Mouse (Mus musculus): ENCODE results near the gene Ptprn2.

Gene Ptprn2

GRCm38 (mm10) chr12:116968215-116968939 is 482.9 kb downstream of the Ptprn2 start:
- DNase-seq (ENCODE audit: low spot score in 2 of 2), result no peak

DNA sequence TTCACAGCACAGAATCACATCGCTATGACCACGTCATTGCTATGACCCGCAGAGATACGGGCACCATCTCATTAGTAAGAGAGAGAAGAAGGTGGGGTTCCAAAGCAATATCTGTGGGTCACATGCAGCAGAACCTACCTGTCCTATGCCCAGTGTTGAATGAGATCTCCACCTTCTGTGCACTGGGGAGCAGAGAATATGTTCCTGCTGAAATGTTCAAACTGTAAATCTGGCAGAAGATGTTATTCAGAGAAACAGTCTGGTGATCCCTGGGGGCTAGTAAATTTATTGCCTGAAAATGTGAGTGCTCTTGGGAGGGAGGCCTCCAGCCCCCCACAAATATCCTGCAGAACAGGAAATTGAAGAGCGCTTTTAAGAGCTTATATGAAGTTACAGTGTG is 490.0 kb downstream of the Ptprn2 start:
- DNase-seq (ENCODE audit: low spot score in 2 of 2), result no peak

GRCm38 (mm10) chr12:116976981-116977380 is 491.5 kb downstream of the Ptprn2 start:
- no peak for DNase-seq (ENCODE audit: low spot score in 2 of 2)

- DNase-seq (ENCODE audit: low spot score in 2 of 2), result no peak
These were observed 492.7 kb downstream of the Ptprn2 start for GRCm38 (mm10) chr12:116978201-116978600.

DNA sequence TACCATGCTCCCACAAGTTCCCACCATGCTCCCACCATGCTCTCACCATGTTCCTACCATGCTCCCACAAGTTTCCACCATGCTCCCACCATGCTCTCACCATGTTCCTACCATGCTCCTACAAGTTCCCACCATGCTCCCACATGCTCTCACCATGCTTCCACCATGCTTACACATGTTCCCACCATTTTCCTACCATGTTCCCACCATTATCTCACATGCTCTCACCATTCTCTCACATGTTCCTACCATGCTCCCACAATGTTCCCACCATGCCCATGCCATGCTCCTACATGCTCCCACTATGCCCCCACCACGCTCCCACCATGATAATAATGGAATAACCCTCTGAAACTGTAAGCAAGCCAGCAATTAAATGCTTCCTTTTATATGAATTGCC is 495.8 kb downstream of the Ptprn2 start:
- no peak for DNase-seq (ENCODE audit: low spot score in 2 of 2)

DNA sequence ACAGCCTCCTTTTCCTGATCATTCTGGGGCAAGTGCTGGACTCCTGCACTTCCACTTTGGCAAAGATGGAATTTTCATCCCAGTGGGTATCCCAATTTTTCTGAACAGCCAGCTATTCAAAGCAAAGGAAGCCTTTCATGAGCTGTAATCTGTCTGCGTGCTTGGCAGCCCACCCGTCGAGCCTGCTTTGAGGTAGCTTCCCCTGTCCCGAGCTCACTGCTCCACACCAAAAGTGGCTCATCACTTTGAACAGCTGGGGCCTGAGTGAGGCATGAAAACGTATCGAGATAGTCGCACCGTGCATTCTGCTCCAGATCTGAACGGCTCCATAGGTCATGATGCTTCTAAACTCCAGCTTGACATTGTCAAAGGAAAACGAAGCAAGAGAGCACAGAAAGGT is 503.6 kb downstream of the Ptprn2 start:
- DNase-seq (ENCODE audit: low spot score in 2 of 2), result no peak

DNA sequence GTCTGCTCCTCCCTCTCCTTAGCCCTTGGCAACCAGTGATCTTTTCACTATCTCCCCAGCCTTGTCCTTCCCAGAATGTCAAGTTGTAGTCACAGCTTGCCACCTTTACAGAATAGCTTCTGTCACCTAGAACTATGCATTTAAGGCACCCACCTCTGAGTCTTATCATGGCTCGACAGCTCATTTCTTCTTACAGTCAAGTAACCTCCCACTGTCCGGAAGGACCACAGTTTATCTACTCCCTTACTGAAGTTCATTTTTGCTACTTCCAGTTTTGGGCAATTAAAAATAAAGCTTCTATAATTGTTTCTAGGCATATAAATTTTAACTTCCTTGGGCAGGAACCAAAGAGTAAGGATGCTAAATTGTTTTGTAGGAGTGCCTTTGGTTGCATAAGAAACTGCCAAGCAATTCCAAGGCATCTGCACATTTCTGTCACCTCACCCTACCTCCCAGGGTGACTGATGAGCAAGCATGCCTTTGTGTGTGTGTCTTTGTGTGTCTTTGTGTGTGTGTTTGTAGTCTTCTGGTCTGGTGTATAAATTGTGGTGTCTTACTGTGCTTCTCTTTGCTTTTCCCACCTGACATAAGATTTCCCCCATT is 516.1 kb downstream of the Ptprn2 start:
- DNase-seq (ENCODE audit: low spot score in 2 of 2), result no peak

GRCm38 (mm10) chr12:117016753-117017595 is 531.5 kb downstream of the Ptprn2 start:
- no peak for DNase-seq (ENCODE audit: low spot score in 2 of 2)

DNA sequence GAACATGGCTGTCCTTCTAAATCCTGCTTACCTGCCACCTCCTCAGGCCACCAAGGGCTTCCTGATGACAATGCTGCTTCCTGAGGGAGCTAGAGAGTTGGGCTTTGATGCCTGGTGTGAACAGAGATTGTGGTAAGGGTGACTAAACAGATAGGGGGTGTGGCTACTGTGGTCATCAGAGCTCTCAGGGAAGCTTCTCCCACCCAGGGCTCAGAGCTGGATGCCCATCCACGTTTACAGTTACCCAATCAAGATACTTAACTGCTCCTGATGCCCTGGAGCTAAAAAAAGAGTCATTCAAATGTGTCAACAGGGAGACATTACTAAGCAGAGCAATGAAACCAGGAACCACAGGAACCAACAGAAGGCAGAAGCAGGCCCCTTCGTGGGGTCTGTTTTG is 532.4 kb downstream of the Ptprn2 start:
- DNase-seq (ENCODE audit: low spot score in 2 of 2), result no peak

DNA sequence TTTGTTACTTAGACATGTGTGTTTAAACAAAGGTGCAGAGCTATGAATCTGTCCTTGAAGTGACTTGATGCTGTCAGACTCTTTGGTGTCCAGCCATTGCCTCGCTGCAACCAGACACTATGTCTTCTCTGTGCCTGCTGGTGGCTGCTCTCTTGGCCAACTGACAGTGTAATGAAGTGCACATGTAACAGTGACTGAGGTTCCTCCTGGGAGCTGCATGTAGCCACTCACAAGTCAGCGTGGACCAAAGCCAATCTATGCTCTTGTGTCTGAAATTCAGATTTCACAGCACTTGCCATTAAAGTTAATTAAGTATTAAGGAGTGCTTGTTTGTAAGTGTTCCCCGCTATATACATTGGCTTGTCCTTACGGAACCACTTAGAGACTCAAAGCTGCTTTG is 537.7 kb downstream of the Ptprn2 start:
- no peak for DNase-seq (ENCODE audit: low spot score in 2 of 2)

DNA sequence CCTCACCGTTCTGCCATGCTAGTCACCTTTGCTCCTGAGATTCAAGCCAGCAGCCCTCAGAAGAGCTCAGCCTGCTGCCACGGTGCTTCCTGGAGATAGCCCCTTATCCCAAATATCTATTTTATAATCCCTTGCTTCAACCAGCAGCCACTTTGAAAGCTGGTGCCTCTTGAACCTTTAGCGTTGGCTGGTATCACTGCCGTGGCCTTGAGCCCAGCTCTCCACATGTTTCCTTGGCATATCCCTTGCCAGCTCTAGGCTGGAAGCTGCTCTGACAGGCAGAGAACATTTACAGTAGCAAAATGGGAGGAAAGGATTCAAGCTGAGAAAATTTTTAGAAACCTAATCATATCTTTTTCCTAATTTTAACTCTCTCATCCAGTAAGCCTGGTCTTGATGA is 539.4 kb downstream of the Ptprn2 start:
- DNase-seq (ENCODE audit: low spot score in 2 of 2), result no peak

DNA sequence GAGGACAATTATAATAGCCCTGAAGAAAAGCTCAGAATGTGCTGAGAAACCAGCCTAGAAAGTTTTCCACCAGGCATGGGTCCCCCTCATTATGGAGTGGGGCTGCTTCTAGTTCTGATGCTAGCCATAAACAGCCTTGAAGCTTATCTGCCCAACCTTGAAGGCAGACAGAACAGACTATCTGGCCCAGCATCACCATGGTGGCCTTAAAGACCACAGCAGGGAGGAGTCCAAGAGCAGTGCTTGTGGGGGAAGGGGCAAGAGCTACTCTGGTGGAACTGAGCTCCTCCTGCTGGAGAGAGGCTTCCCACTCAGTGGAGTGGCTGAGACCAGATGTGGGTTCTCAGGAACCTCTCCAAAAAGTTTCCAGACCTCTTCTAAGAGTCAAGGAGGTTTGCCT is 540.2 kb downstream of the Ptprn2 start:
- no peak for DNase-seq (ENCODE audit: low spot score in 2 of 2)

DNA sequence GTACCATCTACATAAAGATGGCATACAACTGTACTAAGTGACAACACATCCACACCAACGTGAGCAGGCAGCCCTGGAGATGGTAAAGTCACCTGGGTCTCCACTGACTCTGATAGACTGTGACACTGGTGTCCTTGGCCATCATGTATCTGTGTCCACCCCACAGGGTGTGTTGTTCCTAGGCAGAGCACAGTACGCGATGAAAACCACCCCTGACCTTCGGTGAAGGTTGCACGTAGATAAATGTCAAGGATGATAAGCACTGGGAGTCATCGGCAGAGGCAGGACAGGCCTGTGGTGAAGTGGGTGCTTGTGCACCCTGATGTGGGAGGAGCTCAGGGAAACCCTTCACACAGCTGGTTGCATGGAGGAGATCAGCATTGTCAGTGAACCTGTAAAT is 541.8 kb downstream of the Ptprn2 start:
- no peak for DNase-seq (ENCODE audit: low spot score in 2 of 2)

- DNase-seq (ENCODE audit: low spot score in 2 of 2), result no peak
These were observed 542.9 kb downstream of the Ptprn2 start for GRCm38 (mm10) chr12:117028333-117028961.

GRCm38 (mm10) chr12:117033172-117033571 is 547.7 kb downstream of the Ptprn2 start:
- no peak for DNase-seq (ENCODE audit: low spot score in 2 of 2)

DNA sequence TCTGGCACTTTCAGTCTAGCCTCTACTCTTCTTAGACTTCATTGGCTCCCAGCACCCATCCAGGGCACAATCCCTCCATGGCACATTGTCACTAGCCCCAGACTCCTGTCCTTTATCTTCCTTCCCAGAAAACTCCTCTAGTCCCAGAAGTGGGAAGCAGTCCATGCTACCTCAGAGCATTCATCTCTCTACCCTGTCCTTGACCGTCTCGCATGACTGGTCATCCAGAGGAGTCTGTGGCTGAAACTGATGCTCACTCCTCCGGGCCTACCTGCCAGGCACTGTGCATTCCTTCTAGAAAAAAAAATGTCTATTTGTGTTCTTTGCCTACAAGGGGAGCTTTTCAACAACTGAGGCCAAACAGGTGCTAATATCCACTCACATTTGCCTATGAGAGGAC is 549.0 kb downstream of the Ptprn2 start:
- no peak for DNase-seq (ENCODE audit: low spot score in 2 of 2)

DNA sequence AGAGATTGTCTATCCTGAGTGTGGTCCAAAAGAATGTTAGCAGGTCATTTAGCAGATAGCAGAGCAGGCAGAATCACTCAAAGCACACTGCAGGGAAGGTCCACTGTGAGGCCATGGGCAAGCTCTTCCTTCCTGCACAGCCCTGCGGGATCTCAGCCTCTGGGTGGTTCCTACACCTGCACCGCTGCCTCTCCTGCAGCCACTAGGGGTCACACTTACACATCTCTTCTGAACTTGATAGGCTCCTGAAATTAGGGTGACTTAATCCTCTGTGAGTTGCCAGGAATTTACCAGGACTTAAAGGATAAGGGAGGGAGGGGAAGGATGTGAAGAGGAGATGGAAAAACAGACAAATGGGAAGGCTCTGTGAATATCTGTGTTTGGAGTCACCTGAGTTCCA is 549.7 kb downstream of the Ptprn2 start:
- DNase-seq (ENCODE audit: low spot score in 2 of 2), result peak; percentile 3 to 15

GRCm38 (mm10) chr12:117039411-117039810 is 553.9 kb downstream of the Ptprn2 start:
- no peak for DNase-seq (ENCODE audit: low spot score in 2 of 2)

DNA sequence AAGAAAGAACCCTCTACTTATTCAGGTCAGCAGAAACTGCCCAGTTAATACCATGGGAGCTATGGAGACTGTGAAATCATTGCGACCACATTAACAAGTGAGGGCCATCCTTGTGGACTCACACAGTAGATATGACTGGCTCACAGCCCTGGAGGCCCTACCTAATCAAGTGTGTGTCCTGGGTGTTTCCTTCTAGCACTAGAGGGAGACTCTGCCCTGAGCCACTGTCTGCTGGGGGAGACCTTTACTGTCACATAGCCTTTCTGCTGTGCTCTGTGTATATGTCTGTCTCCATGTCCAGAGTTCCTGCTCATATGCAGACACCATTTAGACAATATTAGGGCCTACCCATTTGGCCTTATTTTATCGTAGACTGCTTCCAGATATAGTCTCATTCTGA is 555.9 kb downstream of the Ptprn2 start:
- DNase-seq (ENCODE audit: low spot score in 2 of 2), result no peak

- DNase-seq (ENCODE audit: low spot score in 2 of 2), result no peak
These were observed 557.2 kb downstream of the Ptprn2 start for GRCm38 (mm10) chr12:117042706-117043105.

DNA sequence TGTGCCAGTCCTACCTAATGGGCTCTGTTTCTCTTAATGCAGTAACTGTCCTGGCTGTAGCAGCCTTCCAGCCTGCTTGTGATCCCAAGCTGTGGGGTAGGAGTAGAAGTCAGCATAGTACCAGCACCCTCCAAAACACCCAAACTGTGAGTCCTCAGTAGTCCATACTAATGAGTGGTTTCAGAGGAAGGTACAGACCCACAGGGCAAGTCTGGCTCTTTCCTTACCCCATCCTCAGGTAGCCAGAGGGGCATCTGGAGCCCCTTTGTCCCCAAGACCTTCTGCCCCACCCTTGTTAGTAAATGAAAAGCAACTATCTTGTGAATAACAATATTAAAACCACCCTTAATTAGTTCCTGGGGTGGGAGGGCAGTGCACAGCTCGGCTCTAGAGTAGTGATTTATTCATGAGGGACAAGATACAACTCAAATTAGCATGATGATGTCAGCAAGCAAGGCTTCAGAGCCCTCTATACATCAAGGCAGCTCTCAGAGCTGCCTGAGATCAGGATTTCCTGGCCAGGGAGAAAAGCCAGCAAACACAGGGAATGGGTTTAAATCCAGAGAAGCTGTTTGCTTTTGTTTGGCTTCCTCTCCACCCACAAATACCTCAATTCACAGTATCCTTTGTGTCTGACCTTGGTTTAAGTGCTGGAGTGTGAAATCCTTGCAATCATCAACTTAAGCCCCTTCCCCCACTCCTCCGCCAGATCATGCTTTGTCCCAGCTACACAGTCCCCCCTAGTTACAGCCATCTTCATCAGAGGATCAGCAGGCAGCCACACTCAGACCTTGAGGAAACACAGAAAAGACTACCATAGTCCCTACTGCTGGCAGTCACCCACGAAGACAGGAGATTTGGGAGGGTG is 562.1 kb downstream of the Ptprn2 start:
- DNase-seq (ENCODE audit: low spot score in 2 of 2), result no peak
